Mouse (Mus musculus) embryonic fibroblast, embryonic 13.5 days (primary cell): Measurements from ENCODE around the gene Atrx.

Experiments
- CTCF ChIP-seq: IDR thresholded peaks from 2 replicates; pipeline ENCODE4 v1.5.1; 2011; ENCODE audit warnings: mild to moderate bottlenecking, control low read depth, low read length, moderate library complexity, borderline replicate concordance; ENCODE audit not compliant: insufficient read depth
- POLR2A ChIP-seq: IDR thresholded peaks from 2 replicates; pipeline ENCODE4 v1.6.1; 2011; ENCODE audit warnings: low read depth, mild to moderate bottlenecking, control low read depth, low read length, moderate library complexity

DNA sequence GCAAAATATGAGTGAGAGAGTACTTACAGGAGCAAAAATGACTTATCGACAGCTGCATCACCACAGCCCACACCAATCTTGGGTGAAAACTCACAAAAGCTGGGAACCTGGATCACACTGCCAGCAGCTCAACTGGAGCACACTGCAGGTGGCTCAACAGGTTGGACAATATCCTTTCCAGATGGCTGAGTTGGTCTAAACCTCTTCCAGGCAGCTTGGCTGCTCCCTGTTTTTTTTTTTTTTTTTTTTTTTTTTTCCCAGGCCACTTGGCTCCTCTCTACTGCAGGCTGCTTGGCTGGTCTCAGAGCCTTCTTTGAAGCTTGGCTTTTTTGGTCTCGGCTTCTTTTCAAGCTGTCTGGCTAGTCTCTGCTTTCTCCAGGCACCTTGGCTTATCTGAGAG, 24.8 kb upstream of the Atrx start:
- TF ChIP-seq POLR2A (no peak), CTCF (no peak)
